Mouse (Mus musculus) heart, adult 18-20 months (tissue): Measurements from ENCODE around the gene Zfp819. TPM values are rescaled to one million over a fixed set of nuclear protein-coding genes. Genes with fewer than 3 reads are reported as not detected.
"Not testable (repeated sequence)": the region's sequence is repeated elsewhere in the genome, so short reads cannot be mapped to it uniquely, and the experiment has no call there.

ENCODE experiments used
- DNase-seq, 2 experiments: peaks; one replicate each; pipeline ENCODE4 v3.0.0; 2021 to 2022; ENCODE audit warnings: mixed read lengths in 1 of 2
- total RNA-seq, 2 experiments: library from RNA; stranded (reverse); gene quantifications; 2 replicates each; pipeline ENCODE4 v1.2.3; 2021

Zfp819 gene
- total RNA-seq, 2 experiments from 2014 or later, result not detected

GRCm38 (mm10) chr7:43643046-43643652, 36.2 kb downstream of the Zfp819 start:
- no peak for DNase-seq

GRCm38 (mm10) chr7:43652683-43653082, 45.7 kb downstream of the Zfp819 start:
- DNase-seq, result no peak

GRCm38 (mm10) chr7:43654519-43654918, 47.5 kb downstream of the Zfp819 start:
- DNase-seq, result no peak

- DNase-seq, result no peak
Observed at GRCm38 (mm10) chr7:43656232-43656631, 49.3 kb downstream of the Zfp819 start.

- peak in 1 of 2 experiments; percentile 42 for DNase-seq
Observed at GRCm38 (mm10) chr7:43660002-43660401, 53.0 kb downstream of the Zfp819 start, which contains the start of gene Siglece. Gene Siglece (minus strand): TSS chr7:43660161.

GRCm38 (mm10) chr7:43662804-43663203, 55.8 kb downstream of the Zfp819 start:
- DNase-seq, result no peak

- DNase-seq, result not testable (repeated sequence)
Observed at GRCm38 (mm10) chr7:43667221-43667620, 60.3 kb downstream of the Zfp819 start.

Other genes starting within 250 kb of the Zfp819 start
- 1 to 10 TPM in 1 of 2 experiments, under 1 TPM in 1; 0.15 to 1.2 TPM for gene Siglecg, start 199.0 kb upstream of the Zfp819 start, total RNA-seq
- not detected for gene Lim2, start 179.5 kb upstream of the Zfp819 start, total RNA-seq
- 1 to 10 TPM; 1.1 to 2.2 TPM for gene Nkg7, start 170.1 kb upstream of the Zfp819 start, total RNA-seq
- not detected for gene Cldnd2, start 166.4 kb upstream of the Zfp819 start, total RNA-seq
- gene Etfb, start 163.1 kb upstream of the Zfp819 start, total RNA-seq, result 1,000 to 10,000 TPM; 1,290 to 1,427 TPM
- gene Gm45233, start 163.0 kb upstream of the Zfp819 start, total RNA-seq, result under 1 TPM in 1 of 2 experiments, not detected in 1; 0.60 TPM
- gene Vsig10l, start 144.0 kb upstream of the Zfp819 start, total RNA-seq, result 1 to 10 TPM in 1 of 2 experiments, under 1 TPM in 1; 0.69 to 1.3 TPM
- gene Iglon5, start 117.1 kb upstream of the Zfp819 start, total RNA-seq, result under 1 TPM in 1 of 2 experiments, not detected in 1; 0.36 TPM
- not detected for gene 4931406B18Rik, start 101.2 kb upstream of the Zfp819 start, total RNA-seq
- gene Cd33, start 62.7 kb upstream of the Zfp819 start, total RNA-seq, result 1 to 10 TPM; 2.3 to 3.0 TPM
- under 1 TPM; 0.79 to 0.85 TPM for gene Zfp658, start 44.9 kb upstream of the Zfp819 start, total RNA-seq
- 1 to 10 TPM; 4.4 to 8.2 TPM for gene Zfp719, start 27.6 kb upstream of the Zfp819 start, total RNA-seq
- gene Ceacam18, start 27.5 kb downstream of the Zfp819 start, total RNA-seq, result not detected
- 1 to 10 TPM; 1.4 to 1.6 TPM for gene Siglece, start 53.0 kb downstream of the Zfp819 start, total RNA-seq
- gene Ctu1, start 64.8 kb downstream of the Zfp819 start, total RNA-seq, result 1 to 10 TPM; 2.7 to 3.1 TPM
- gene Klk14, start 83.2 kb downstream of the Zfp819 start, total RNA-seq, result under 1 TPM; 0.23 to 0.47 TPM
- gene Klk13, start 105.4 kb downstream of the Zfp819 start, total RNA-seq, result not detected
- not detected for gene Klk12, start 161.7 kb downstream of the Zfp819 start, total RNA-seq
- under 1 TPM in 1 of 2 experiments, not detected in 1; 0.30 TPM for gene Klk11, start 167.4 kb downstream of the Zfp819 start, total RNA-seq
- under 1 TPM; 0.20 to 0.49 TPM for gene Klk10, start 173.9 kb downstream of the Zfp819 start, total RNA-seq
- gene Klk9, start 184.7 kb downstream of the Zfp819 start, total RNA-seq, result not detected
- 10 to 100 TPM in 1 of 2 experiments, 1 to 10 TPM in 1; 8.9 to 10.2 TPM for gene Klk8, start 190.4 kb downstream of the Zfp819 start, total RNA-seq
- gene Klk7, start 204.1 kb downstream of the Zfp819 start, total RNA-seq, result not detected
- gene Klk6, start 217.3 kb downstream of the Zfp819 start, total RNA-seq, result not detected
- not detected for gene Klk5, start 234.8 kb downstream of the Zfp819 start, total RNA-seq